7 mouse cellular contexts compared by ENCODE assay signal in the genomic region with DNA sequence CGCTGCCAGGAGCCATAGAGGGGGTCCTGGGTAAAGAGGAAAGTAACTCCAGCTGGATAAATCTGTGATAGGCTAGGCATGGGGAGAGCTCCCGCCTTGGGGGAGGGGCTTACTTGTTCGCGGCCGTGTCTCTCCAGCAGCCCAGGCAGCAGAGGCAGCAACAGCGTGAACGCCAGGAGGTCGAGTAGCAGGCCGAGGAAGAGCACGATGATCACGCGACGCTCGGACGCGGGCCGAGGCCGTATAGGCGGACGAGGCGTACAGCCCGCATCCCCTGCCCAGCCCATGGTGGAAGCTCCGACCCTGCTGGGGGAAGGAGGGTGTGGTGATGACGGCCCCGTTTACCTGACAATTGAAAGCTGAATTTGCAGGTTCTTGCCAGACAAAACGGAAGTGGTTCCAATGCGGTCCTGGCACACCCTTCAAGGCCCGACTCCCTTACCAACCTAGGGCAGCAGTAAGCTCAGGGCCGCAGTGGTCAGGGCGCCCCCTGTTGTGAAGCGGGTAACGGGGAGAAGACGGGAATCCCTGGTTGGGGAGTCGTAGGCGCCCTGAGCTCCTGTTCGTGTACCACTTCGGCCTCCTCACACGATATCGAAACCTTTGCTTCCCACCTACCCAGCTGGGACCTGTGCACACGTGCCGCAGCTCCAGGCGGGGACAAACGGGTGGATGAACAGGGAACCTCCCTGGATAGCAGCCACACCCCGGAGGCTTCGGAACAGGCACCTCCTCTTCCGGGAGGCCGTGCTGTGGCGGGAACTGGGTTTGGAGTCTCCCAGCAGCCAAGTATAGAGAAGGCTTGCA. TPM values are rescaled to one million over a fixed set of nuclear protein-coding genes. Genes with fewer than 3 reads are reported as not detected.
DNase-seq lines count a peak whose midpoint lies in the region; ATAC-seq lines count a peak whose summit lies in the region.

Mfsd10 (minus strand) TSS at position 732 of the 807 bp plus-strand sequence.

- peak within 1 kb of the TSS; percentile 71 for H3K4me3 ChIP-seq in intestine, embryonic 14.5 days (ENCODE audit: low read depth, low read length)

- peaks cover 75% of the 10 kb centered on the region for H3K36me3 ChIP-seq in intestine, embryonic 14.5 days (ENCODE audit: control insufficient read depth, insufficient read depth, low read length)

- H3K9ac ChIP-seq in intestine, embryonic 14.5 days (ENCODE audit: low read length) = peak within 1 kb of the TSS; percentile 68

- ATAC-seq in intestine, embryonic 14.5 days (replicated peaks; ENCODE audit: low FRiP score, low TSS enrichment, low read depth) = peak; percentile 89

- H3K27me3 ChIP-seq in intestine, embryonic 14.5 days (replicated peaks; ENCODE audit: control insufficient read depth, insufficient read depth, low read length) = no peaks in the 10 kb centered on the region

- under 1% methylated on average over 48 of the region's 48 CpGs for WGBS in intestine, embryonic 14.5 days

- peak within 1 kb of the TSS; percentile 85 for H3K4me2 ChIP-seq in intestine, embryonic 14.5 days (ENCODE audit: low read length)

- H3K9me3 ChIP-seq in intestine, embryonic 14.5 days (ENCODE audit: control insufficient read depth, low read length) = no peaks in the 10 kb centered on the region

- peak within 1 kb of the TSS; percentile 81 for H3K27ac ChIP-seq in intestine, embryonic 14.5 days (ENCODE audit: low read depth)

- peaks cover 11% of the 10 kb centered on the region for H3K4me1 ChIP-seq in intestine, embryonic 14.5 days (replicated peaks; ENCODE audit: control insufficient read depth, insufficient read depth, low read length)

- intact Hi-C loops in gastrocnemius, postnatal 14 days (cut with DNase I; ENCODE audit: low total_unique reads) = no loop called here
- intact Hi-C loops in left cerebral cortex, postnatal 14 days (cut with DNase I) = no loop called here

- DNase-seq in adrenal gland, adult (ENCODE audit: inconsistent age in 2 of 2, low spot score in 1 of 2) = peak; percentile 85 to 93
- DNase-seq in embryo, embryonic 10.5 days (ENCODE audit: low spot score) = peak; percentile 89
- DNase-seq in gastrocnemius, postnatal 14 days = peak; percentile 87
- DNase-seq in intestine, embryonic 14.5 days (ENCODE audit: low spot score) = peak; percentile 87
- peak; percentile 81 to 89 for DNase-seq in left cerebral cortex, postnatal 14 days (ENCODE audit: low spot score in 2 of 2)
- peak; percentile 85 for DNase-seq in mesoderm, embryonic 11.5 days (ENCODE audit: low read depth, low spot score)
- DNase-seq in right cerebral cortex, postnatal 4 days = peak; percentile 82

RNA-seq across cellular contexts. Expression of gene Mfsd10, which starts in this region (rescaled TPM):
- 1 to 10 TPM; 6.9 to 9.2 TPM for total RNA-seq in gastrocnemius, postnatal 14 days (2021)
- polyA plus RNA-seq in intestine, embryonic 14.5 days (2014; fragmentation: Nextera tagmentation; extraction: Ambion mirVana) = 121 and 128 TPM in 2 replicates
- total RNA-seq in left cerebral cortex, postnatal 14 days (2021) = 10 to 100 TPM; 39.9 to 42.8 TPM

Comparison
In these comparisons a context has a peak if more than half of its experiments do, and no peak if none do; other contexts are left out.
1. Peak in every context shown above with its lines: DNase-seq, ATAC-seq, H3K4me3 ChIP-seq and H3K27ac ChIP-seq.
2. RNA of gene Mfsd10 (total RNA-seq): 39.9 to 42.8 TPM in left cerebral cortex, postnatal 14 days; 6.9 to 9.2 TPM in gastrocnemius, postnatal 14 days; every median in the first group is over 4 times any median in the second.